Mouse (Mus musculus) small intestine, adult 2 months (tissue): ENCODE measurements at regions not wholly inside any gene's neighbourhood (a gene's known extent, or its start where the extent isn't known, plus 50 kb on each side); places are given as distances from the start of the nearest gene placed in this dataset.
A peak's percentile ranks its signal among the peaks of the same experiment; 100 is the strongest.

Source experiments
- H3K27ac ChIP-seq: fragments of 200-500 bp; 2 replicates; pipeline ENCODE4 v1.5.1; 2012; ENCODE audit warnings: low read depth, low read length, control low read depth, inconsistent platforms; ENCODE audit not compliant: insufficient read depth
- H3K27me3 ChIP-seq: fragments of 200-500 bp; 2 replicates; pipeline ENCODE4 v1.6.1; 2012; ENCODE audit warnings: mild to moderate bottlenecking, moderate library complexity, low read length, inconsistent platforms; ENCODE audit not compliant: control insufficient read depth, insufficient read depth
- H3K36me3 ChIP-seq: fragments of 200-500 bp; 2 replicates; pipeline ENCODE4 v1.6.1; 2012; ENCODE audit warnings: mild to moderate bottlenecking, low read length, control low read depth, inconsistent platforms; ENCODE audit not compliant: control insufficient read depth, insufficient read depth
- H3K4me1 ChIP-seq: fragments of 200-500 bp; 2 replicates; pipeline ENCODE4 v1.6.1; 2012; ENCODE audit warnings: low read length, inconsistent platforms, mixed read lengths; ENCODE audit not compliant: control insufficient read depth, insufficient read depth, insufficient read length
- H3K4me3 ChIP-seq: fragments of 200-500 bp; 2 replicates; pipeline ENCODE4 v1.5.1; 2012; ENCODE audit warnings: low read depth, mild to moderate bottlenecking, control low read depth, inconsistent platforms, low read length, moderate library complexity
- CTCF ChIP-seq: fragments of 200-500 bp; IDR thresholded peaks from 2 replicates; pipeline ENCODE4 v1.5.1; 2012; ENCODE audit warnings: low read depth, mild to moderate bottlenecking, control low read depth, inconsistent platforms, low read length, moderate library complexity, mixed read lengths; ENCODE audit not compliant: insufficient replicate concordance, insufficient read length; ENCODE audit errors: extremely low read depth
- POLR2A ChIP-seq: fragments of 200-500 bp; IDR thresholded peaks from 2 replicates; pipeline ENCODE4 v1.6.1; 2012; ENCODE audit warnings: low read depth, mild to moderate bottlenecking, control low read depth, inconsistent platforms, low read length, moderate library complexity
- WGBS: fragments of 180-500 bp; shearing (Covaris S2); methylation state at CpG from one replicate; pipeline ENCODE4 v1.1.7; 2018; 5-methylcytosine and 5-hydroxymethylcytosine counted together

DNA sequence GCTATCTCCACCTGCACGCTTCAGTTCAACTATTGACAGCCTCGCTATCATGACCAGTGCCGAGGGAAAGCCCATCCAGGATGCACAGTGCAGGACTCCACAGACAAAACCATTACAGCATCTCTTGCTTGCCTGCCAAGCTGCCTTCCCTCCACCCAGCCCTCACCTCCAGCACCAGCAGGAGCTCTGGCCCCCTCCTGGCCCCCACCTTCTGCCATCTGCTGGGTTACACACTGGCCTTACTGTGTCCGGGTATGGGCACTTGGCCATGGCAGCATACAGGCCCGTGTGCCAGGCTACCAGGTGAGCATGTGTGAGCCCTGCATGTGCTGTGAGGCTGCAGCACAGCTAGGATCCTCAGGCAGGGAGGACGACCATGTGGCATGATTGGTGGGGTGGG lies 243.6 kb downstream of the Cbln1 start:
- no peak overlapping the region for H3K27ac ChIP-seq
- no peak overlapping the region for H3K4me3 ChIP-seq
- no peaks in the 10 kb centered on the region for H3K27me3 ChIP-seq
- 79% methylated on average over 6 of the region's 6 CpGs for WGBS
- H3K36me3 ChIP-seq, result no peaks in the 10 kb centered on the region
- no peak for TF ChIP-seq CTCF
- TF ChIP-seq POLR2A, result no peak
- no peaks in the 10 kb centered on the region for H3K4me1 ChIP-seq

DNA sequence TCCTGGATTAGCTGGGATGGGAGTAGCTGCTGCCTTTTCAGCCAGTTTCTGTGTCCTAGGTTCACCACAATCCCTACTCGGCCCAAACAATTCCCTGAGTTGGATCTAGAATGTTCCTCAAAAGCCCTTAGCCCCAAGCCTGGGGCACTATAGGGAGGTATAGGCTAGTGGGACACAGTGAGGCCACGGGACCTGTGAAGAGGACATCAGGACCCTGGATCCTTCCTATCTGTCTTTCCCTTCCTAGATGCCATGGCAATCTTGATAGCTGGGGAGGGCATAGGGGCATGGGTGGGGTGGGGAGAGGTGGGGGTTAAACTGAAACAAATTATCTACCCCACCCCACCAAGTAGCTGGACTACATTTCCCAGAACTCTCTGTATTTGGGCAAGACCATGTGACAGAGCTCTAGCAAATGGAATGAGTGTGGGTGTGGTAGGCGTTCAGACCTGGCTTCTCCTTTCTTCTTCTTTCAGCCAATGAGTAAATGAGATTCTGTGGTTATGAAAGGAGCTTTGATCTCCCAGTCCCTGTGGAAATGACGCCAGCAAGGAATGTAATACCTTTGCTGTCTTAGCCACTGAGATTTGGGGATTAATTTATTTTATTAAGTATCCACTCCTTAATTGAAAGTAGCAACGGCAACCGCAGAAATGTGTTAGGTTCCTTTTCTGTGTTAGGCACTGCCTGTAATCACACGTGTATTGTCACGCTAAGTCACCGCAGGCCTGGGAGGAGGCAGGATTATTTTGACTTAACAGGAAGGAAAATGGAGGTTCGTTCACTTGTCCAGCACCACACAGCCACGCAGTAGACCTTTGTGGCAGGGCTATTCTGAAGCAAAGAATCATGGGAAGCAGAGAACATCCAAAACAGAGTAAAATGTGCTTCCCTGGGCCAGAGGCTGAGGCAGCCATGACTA lies 246.6 kb downstream of the Cbln1 start:
- Histone ChIP-seq H3K36me3 (no peaks in the 10 kb centered on the region), H3K4me3 (no peak overlapping the region), H3K27ac (no peak overlapping the region), H3K27me3 (no peaks in the 10 kb centered on the region), H3K4me1 (no peaks in the 10 kb centered on the region)
- TF ChIP-seq CTCF, result no peak
- no peak for TF ChIP-seq POLR2A
- 65% methylated on average over 11 of the region's 11 CpGs for WGBS

DNA sequence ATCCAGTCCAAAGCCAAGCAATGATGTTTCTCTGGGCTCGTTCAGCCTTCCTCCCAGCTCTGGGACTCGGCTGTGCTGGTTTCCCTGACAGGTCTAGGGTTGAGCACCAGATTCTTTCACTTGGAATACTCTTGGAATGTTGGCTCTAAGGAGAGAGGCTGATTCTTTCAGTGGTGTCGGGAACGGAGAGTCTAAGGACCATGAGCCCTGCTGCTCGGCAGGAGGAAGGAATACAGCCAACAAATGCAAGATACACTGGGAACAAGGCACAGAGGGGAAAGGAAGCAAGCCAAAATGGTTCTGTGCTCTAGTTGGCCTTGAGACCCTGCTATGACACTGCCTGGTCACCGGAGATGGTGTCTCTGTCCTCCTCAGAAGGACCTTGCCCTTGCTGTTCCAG lies 251.8 kb downstream of the Cbln1 start:
- Histone ChIP-seq H3K27me3 (no peaks in the 10 kb centered on the region), H3K4me1 (no peaks in the 10 kb centered on the region), H3K36me3 (no peaks in the 10 kb centered on the region), H3K27ac (no peak overlapping the region), H3K4me3 (no peak overlapping the region)
- TF ChIP-seq POLR2A (no peak), CTCF (no peak)
- WGBS, result 81% methylated on average over 6 of the region's 6 CpGs

DNA sequence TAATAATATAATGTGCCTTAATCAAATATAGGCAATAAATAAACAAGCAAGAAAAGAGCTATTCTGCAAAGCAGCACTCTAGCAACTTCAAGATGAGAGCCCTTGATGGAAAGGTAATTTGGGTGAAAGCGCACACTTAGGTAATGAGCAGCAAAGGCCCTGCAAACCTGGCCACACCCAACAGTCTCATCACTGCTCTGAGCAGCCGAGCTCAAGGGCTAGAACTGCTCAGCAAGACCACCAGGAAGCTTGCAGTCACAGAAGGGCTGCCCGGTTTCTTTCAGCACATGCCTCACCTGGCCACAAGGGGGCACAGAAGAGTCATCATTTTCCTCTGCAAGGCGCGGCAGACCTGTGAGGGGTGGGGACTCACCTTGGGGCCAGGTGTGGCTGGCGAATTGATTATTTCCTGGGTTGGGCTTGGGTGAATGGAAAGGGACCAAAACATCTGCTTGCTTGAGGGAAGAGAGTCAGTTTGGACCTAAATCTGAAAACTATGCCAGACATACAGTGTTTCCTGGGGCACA lies 253.4 kb downstream of the Cbln1 start:
- no peak overlapping the region for H3K4me3 ChIP-seq
- 12% methylated on average over 6 of the region's 6 CpGs for WGBS
- H3K27me3 ChIP-seq, result no peaks in the 10 kb centered on the region
- no peaks in the 10 kb centered on the region for H3K4me1 ChIP-seq
- H3K36me3 ChIP-seq, result no peaks in the 10 kb centered on the region
- TF ChIP-seq CTCF (peak; percentile 64; the same call in 1 of the 2 replicates), POLR2A (no peak)
- no peak overlapping the region for H3K27ac ChIP-seq

DNA sequence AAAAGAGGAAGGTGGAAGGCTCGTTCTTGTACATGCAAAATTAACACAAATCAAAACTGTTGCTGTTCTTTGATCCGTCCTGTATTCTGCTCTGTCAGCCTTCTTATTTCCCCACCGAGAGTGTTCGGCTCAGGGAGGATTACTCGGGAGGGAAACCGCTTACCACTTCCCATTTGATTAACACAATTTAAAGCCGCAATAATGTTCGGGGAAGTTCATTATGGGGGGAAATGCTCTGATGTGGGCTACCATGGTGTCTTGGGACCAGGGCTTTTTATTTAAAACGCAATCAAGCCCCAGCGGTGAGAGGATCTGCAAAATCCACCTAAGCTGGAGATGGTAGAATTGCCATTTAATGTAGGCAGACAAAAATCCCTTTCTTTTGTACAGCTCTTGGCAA lies 257.4 kb downstream of the Cbln1 start:
- Histone ChIP-seq H3K36me3 (no peaks in the 10 kb centered on the region), H3K27ac (no peak overlapping the region), H3K4me1 (no peaks in the 10 kb centered on the region), H3K27me3 (no peaks in the 10 kb centered on the region), H3K4me3 (no peak overlapping the region)
- no peak for TF ChIP-seq CTCF
- no peak for TF ChIP-seq POLR2A
- WGBS, result 81% methylated on average over 10 of the region's 10 CpGs

DNA sequence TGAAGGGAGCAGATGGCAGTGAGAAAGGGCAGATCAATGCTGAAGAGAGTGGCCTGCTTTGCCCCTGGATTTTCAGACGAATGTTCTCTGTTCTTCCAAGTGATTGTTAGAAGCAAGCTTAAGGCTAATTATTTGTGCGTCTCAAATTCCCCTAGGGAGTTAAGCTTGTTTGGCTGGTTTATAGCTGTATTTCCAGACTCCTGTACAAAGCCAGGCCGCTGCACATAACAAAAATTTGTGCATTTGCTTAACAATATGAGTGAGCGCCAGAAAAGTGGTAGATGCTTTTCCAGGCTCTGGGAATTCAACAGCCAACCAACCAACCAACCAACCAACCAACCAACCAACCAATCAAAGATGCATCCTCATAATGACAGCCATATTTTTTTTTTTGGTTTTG lies 261.9 kb downstream of the Cbln1 start:
- no peaks in the 10 kb centered on the region for H3K36me3 ChIP-seq
- WGBS, result 67% methylated on average over 4 of the region's 4 CpGs

DNA sequence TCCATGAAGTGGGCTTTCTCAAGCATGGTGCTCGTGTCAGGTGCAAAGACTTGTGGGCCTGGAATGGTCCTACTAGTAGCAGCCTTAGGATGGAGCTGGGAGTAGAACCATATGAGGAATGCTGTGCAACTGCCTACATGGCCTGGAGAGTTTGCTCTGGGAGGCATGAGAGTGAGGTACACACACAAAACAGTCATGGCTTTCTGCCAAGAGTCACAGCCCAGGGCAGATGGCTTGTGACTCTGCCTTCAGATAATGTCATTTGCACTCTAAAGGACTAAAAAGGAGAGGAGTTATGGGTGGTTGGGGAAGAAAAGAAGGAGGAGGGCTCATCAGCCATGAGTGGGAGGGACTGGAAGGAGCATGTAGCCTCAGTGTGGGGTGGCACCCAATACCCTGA lies 263.1 kb downstream of the Cbln1 start:
- no peaks in the 10 kb centered on the region for H3K27me3 ChIP-seq
- 72% methylated on average over 1 of the region's 1 CpGs for WGBS
- H3K4me3 ChIP-seq, result no peak overlapping the region
- no peak overlapping the region for H3K27ac ChIP-seq
- H3K4me1 ChIP-seq, result no peaks in the 10 kb centered on the region
- H3K36me3 ChIP-seq, result no peaks in the 10 kb centered on the region
- TF ChIP-seq CTCF (no peak), POLR2A (no peak)

More for the DNA sequence above, 261.9 kb downstream of the Cbln1 start:
- no peaks in the 10 kb centered on the region for H3K27me3 ChIP-seq
- no peak for TF ChIP-seq CTCF
- TF ChIP-seq POLR2A, result no peak
- H3K27ac ChIP-seq, result no peak overlapping the region
- H3K4me3 ChIP-seq, result no peak overlapping the region
- no peaks in the 10 kb centered on the region for H3K4me1 ChIP-seq
